Mouse (Mus musculus): ENCODE measurements around the gene Uba2.

GRCm38 (mm10) chr7:34213281-34213680 lies 43.9 kb upstream of the Uba2 start:
- TF ChIP-seq POLR2A (IDR thresholded peaks at IDR 0.05; ENCODE audit: extremely low read depth, insufficient read depth, low read length): no peak
- TF ChIP-seq CTCF (IDR thresholded peaks at IDR 0.05; ENCODE audit: low read depth, low read length): no peak
